Mouse (Mus musculus): ENCODE data around the gene Atrn. TPM values are rescaled to one million over a fixed set of nuclear protein-coding genes. Genes with fewer than 3 reads are reported as not detected.

Atrn gene
- polyA plus RNA-seq, 1 experiment from 2014 or later = 6.6 TPM

DNA sequence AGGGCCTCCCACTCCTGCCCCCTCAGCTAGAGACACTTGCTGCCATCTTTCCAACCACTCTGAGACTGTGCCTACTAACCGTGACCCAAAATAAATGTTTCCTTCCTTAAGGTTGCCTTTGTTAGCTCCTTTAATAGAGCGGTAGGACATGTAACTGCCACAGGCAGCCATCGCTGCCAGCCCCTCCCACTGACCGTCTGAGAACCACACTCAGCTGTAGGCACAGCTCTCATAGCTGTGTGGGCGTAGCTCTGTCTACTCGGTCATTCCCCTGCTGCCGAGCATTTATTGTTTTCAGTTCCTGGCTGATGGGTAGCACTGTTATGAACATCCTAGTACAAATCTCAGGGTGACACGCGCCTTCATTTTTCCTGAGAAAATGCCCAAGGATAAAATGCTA, 160.0 kb downstream of the Atrn start:
- Histone ChIP-seq H3K27ac (no peak overlapping the region), H3K4me3 (no peak overlapping the region), H3K27me3 (ENCODE audit: poor library complexity, severe bottlenecking) (peaks cover 50% of the 10 kb centered on the region), H3K36me3 (replicated peaks) (no peaks in the 10 kb centered on the region), H3K4me1 (peaks cover 11% of the 10 kb centered on the region), H3K9me3 (no peaks in the 10 kb centered on the region)
- no peak for DNase-seq (ENCODE audit: extremely low spot score, low spot score)
- 83% methylated on average over 9 of the region's 9 CpGs for WGBS

DNA sequence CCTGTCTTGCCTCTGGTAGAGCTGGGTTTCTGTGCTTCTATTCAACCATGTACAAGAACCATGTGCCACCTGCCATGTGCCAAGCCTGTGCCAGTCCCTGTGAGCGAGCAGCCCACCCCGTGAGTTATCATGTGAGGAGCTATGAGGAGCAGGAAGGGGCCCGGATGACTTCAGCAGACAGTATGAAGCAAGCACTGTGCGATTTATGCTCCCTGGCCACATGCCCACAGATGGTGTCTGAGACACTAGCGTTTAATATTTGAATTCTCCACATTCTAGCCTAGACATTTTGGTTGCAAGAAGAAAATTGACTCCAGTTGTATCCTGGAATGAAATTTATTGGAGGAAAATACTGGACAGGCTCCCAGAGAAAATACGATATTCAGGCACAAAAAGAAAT, 161.2 kb downstream of the Atrn start:
- H3K4me1 ChIP-seq = peaks cover 11% of the 10 kb centered on the region
- no peak overlapping the region for H3K27ac ChIP-seq
- no peak overlapping the region for H3K4me3 ChIP-seq
- DNase-seq (ENCODE audit: extremely low spot score, low spot score) = no peak
- H3K27me3 ChIP-seq (ENCODE audit: poor library complexity, severe bottlenecking) = peaks cover 39% of the 10 kb centered on the region
- 87% methylated on average over 6 of the region's 6 CpGs for WGBS
- H3K9me3 ChIP-seq = no peaks in the 10 kb centered on the region
- H3K36me3 ChIP-seq (replicated peaks) = no peaks in the 10 kb centered on the region

- 0 out of 2 replicates have a peak, but pooled peaks cover 6% of the 10 kb centered on the region for H3K27me3 ChIP-seq (ENCODE audit: poor library complexity, severe bottlenecking)
- no peaks in the 10 kb centered on the region for H3K36me3 ChIP-seq (replicated peaks)
- H3K4me3 ChIP-seq = no peak overlapping the region
- H3K4me1 ChIP-seq = peaks cover 12% of the 10 kb centered on the region
- 89% methylated on average over 10 of the region's 10 CpGs for WGBS
- no peak overlapping the region for H3K27ac ChIP-seq
- no peak for DNase-seq (ENCODE audit: extremely low spot score, low spot score)
- no peaks in the 10 kb centered on the region for H3K9me3 ChIP-seq
These were observed 166.2 kb downstream of the Atrn start for GRCm38 (mm10) chr2:131072536-131072935.

Small RNA genes within 50 kb of the gene (microRNA-seq; reads per million reads assigned to microRNA genes)
- gene Mir6973b = not detected

Other genes with a start within 250 kb of the Atrn start
- 44.7 and 46.9 TPM in 2 replicates for gene Ddrgk1, start 241.8 kb upstream of the Atrn start, polyA plus RNA-seq (2016; fragmentation: Nextera tagmentation; extraction: Ambion mirVana)
- gene Itpa, start 238.9 kb upstream of the Atrn start, polyA plus RNA-seq (2016; fragmentation: Nextera tagmentation; extraction: Ambion mirVana) = 154 and 156 TPM in 2 replicates
- gene Slc4a11, start 209.0 kb upstream of the Atrn start, polyA plus RNA-seq (2016; fragmentation: Nextera tagmentation; extraction: Ambion mirVana) = 0.64 and 0.71 TPM in 2 replicates
- gene 4930402H24Rik, start 89 bp upstream of the Atrn start, polyA plus RNA-seq (2016; fragmentation: Nextera tagmentation; extraction: Ambion mirVana) = 23.9 and 24.3 TPM in 2 replicates
- gene Gfra4, start 136.6 kb downstream of the Atrn start, polyA plus RNA-seq (2016; fragmentation: Nextera tagmentation; extraction: Ambion mirVana) = 3.1 and 3.3 TPM in 2 replicates
- gene Adam33, start 157.3 kb downstream of the Atrn start, polyA plus RNA-seq (2016; fragmentation: Nextera tagmentation; extraction: Ambion mirVana) = 0.63 TPM in 1 of 2 replicates, not detected in the other
- 0.09 and 0.12 TPM in 2 replicates for gene Siglec1, start 180.3 kb downstream of the Atrn start, polyA plus RNA-seq (2016; fragmentation: Nextera tagmentation; extraction: Ambion mirVana)
- 8.4 and 8.7 TPM in 2 replicates for gene Hspa12b, start 220.8 kb downstream of the Atrn start, polyA plus RNA-seq (2016; fragmentation: Nextera tagmentation; extraction: Ambion mirVana)
- gene Gm11037, start 227.0 kb downstream of the Atrn start, polyA plus RNA-seq (2016; fragmentation: Nextera tagmentation; extraction: Ambion mirVana) = not detected in 2 replicates

Data from forebrain, embryonic 10.5 days (tissue).